Mouse (Mus musculus) hindbrain, embryonic 13.5 days (tissue): ENCODE measurements around the gene Atad2b. TPM values are rescaled to one million over a fixed set of nuclear protein-coding genes. Genes with fewer than 3 reads are reported as not detected.

Source experiments
- polyA plus RNA-seq: library from polyadenylated mRNA; unstranded; fragments of >200 nt; fragmentation: Nextera tagmentation; extraction: Ambion mirVana; gene quantifications from 2 replicates; pipeline ENCODE4 v1.2.1, GENCODE M21; 2015

Atad2b gene
- polyA plus RNA-seq, 1 experiment from 2014 or later = 14.8 TPM

Other genes starting within 250 kb of the Atad2b start
- gene Fam228a, start 178.9 kb upstream of the Atad2b start, polyA plus RNA-seq = 0.75 and 1.1 TPM in 2 replicates
- 12.0 and 12.1 TPM in 2 replicates for gene Pfn4, start 148.3 kb upstream of the Atad2b start, polyA plus RNA-seq
- 3.4 and 5.2 TPM in 2 replicates for gene Fam228b, start 148.1 kb upstream of the Atad2b start, polyA plus RNA-seq
- 273 and 274 TPM in 2 replicates for gene Sf3b6, start 99.8 kb upstream of the Atad2b start, polyA plus RNA-seq
- 38.3 and 38.8 TPM in 2 replicates for gene Fkbp1b, start 75.8 kb upstream of the Atad2b start, polyA plus RNA-seq
- gene Wdcp, start 74.0 kb upstream of the Atad2b start, polyA plus RNA-seq = 15.5 and 16.8 TPM in 2 replicates
- gene Mfsd2b, start 43.0 kb upstream of the Atad2b start, polyA plus RNA-seq = 2.6 and 2.8 TPM in 2 replicates
- 41.4 and 42.7 TPM in 2 replicates for gene Ubxn2a, start 9.6 kb upstream of the Atad2b start, polyA plus RNA-seq